Mouse (Mus musculus) heart, embryonic 14.5 days (tissue): ENCODE measurements around the gene Relch. TPM values are rescaled to one million over a fixed set of nuclear protein-coding genes. Genes with fewer than 3 reads are reported as not detected.

Source experiments
- ATAC-seq: fragments of 200-750 bp; cut with Nextera tagmentation; 2 replicates; pipeline ENCODE4 v1.8.0; 2017; ENCODE audit warnings: low read depth, moderate TSS enrichment; ENCODE audit not compliant: insufficient number of reproducible peaks, insufficient read depth, low FRiP score
- H3K27ac ChIP-seq, 2 experiments: fragments of 200-500 bp in 1 of 2; fragments of 300-500 bp in 1 of 2; sonication (generic) in 1 of 2; replicated peaks in 1 of 2; 2 replicates each; pipeline ENCODE4 v1.5.1; 2012 to 2014; ENCODE audit warnings: low read depth in 2 of 2, low read length in 2 of 2, control low read depth in 1 of 2, mild to moderate bottlenecking in 1 of 2, mixed read lengths in 1 of 2; ENCODE audit not compliant: control insufficient read depth in 1 of 2, insufficient read depth in 1 of 2
- H3K27me3 ChIP-seq: fragments of 300-500 bp; sonication (generic); 2 replicates; pipeline ENCODE4 v1.6.1; 2014; ENCODE audit warnings: mild to moderate bottlenecking, low read length, control low read depth; ENCODE audit not compliant: control insufficient read depth, insufficient read depth
- H3K36me3 ChIP-seq: fragments of 300-500 bp; sonication (generic); 2 replicates; pipeline ENCODE4 v1.6.1; 2014; ENCODE audit warnings: mild to moderate bottlenecking, control low read depth, low read length, mixed read lengths; ENCODE audit not compliant: control insufficient read depth, insufficient read depth
- H3K4me1 ChIP-seq, 2 experiments: fragments of 200-500 bp in 1 of 2; fragments of 300-500 bp in 1 of 2; sonication (generic) in 1 of 2; 2 replicates each; pipeline ENCODE4 v1.6.1; 2012 to 2014; ENCODE audit warnings: low read length in 2 of 2, control low read depth in 1 of 2, mixed read lengths in 1 of 2; ENCODE audit not compliant: control insufficient read depth in 2 of 2, insufficient read depth in 2 of 2
- H3K4me2 ChIP-seq: fragments of 300-500 bp; sonication (generic); 2 replicates; pipeline ENCODE4 v1.6.1; 2014; ENCODE audit warnings: mild to moderate bottlenecking, low read length
- H3K4me3 ChIP-seq, 2 experiments: fragments of 200-500 bp in 1 of 2; fragments of 300-500 bp in 1 of 2; sonication (generic) in 1 of 2; 2 replicates each; pipeline ENCODE4 v1.5.1; 2012 to 2014; ENCODE audit warnings: low read length in 2 of 2, mild to moderate bottlenecking in 2 of 2, control low read depth in 1 of 2, low read depth in 1 of 2, moderate library complexity in 1 of 2; ENCODE audit not compliant: control insufficient read depth in 1 of 2, insufficient read depth in 1 of 2
- H3K9ac ChIP-seq: fragments of 300-500 bp; sonication (generic); 2 replicates; pipeline ENCODE4 v1.6.1; 2014; ENCODE audit warnings: mild to moderate bottlenecking, low read length
- H3K9me3 ChIP-seq: fragments of 300-500 bp; sonication (generic); 2 replicates; pipeline ENCODE4 v1.6.1; 2016; ENCODE audit warnings: low read length, control low read depth; ENCODE audit not compliant: control insufficient read depth
- WGBS: fragments of 180-500 bp; shearing (Covaris S2); extraction: QIAGEN DNeasy Blood & Tissue Kit; methylation state at CpG from one replicate; pipeline ENCODE4 v1.1.7; 2014; 5-methylcytosine and 5-hydroxymethylcytosine counted together
- polyA plus RNA-seq: library from polyadenylated mRNA; unstranded; fragments of >200 nt; fragmentation: Nextera tagmentation; extraction: Ambion mirVana; gene quantifications from 2 replicates; pipeline ENCODE4 v1.2.1, GENCODE M21; 2014

The Relch gene
- polyA plus RNA-seq, 1 experiment from 2014 or later, result 20.8 TPM

DNA sequence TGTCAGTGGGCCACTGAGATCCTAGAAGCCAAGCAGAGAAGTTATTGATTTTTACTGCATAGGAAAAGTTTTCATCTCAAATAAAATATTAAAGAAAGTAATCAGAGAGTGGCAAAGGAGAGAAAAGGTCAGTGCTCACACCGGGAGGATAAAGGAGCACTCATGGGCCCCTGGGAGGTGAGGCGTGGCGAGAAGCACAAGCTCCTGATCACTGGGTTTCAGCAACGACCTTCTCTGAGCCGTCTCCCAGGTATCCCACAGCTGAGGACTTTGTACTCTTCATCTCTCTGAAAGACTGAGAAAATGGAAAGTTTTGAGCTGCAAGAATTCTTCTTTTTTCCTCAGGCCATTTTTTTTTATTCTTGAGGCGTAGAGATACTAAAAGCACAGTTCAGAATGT lies 131.0 kb downstream of the Relch start:
- Histone ChIP-seq H3K9ac (no peak overlapping the region), H3K9me3 (no peaks in the 10 kb centered on the region), H3K27me3 (no peaks in the 10 kb centered on the region), H3K27ac (no peak overlapping the region), H3K4me2 (no peak overlapping the region), H3K36me3 (no peaks in the 10 kb centered on the region), H3K4me3 (no peak overlapping the region), H3K4me1 (no peaks in the 10 kb centered on the region)
- WGBS, result 85% methylated on average over 6 of the region's 6 CpGs
- ATAC-seq, result no peak

DNA sequence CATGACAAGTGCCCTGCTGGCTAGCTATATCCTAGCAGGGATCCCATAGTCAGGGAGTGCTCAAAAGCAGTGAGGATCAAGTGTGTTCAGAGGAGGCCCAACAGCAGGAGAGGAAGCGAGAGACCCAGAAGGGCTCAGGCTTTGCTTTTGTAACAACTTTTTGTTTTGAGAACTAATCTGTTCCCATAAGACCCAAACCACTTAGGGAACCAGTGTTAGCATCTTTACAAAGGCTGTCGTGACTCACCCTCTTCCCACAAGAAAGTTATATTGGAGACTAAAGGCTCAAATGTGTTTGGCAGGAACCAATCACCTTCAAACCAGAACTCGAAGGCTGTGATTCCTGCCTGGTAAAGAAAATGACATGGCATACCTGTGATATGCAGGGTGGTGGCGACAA lies 132.0 kb downstream of the Relch start:
- Histone ChIP-seq H3K9ac (no peak overlapping the region), H3K27ac (no peak overlapping the region), H3K36me3 (no peaks in the 10 kb centered on the region), H3K4me2 (no peak overlapping the region), H3K4me3 (no peak overlapping the region), H3K9me3 (no peaks in the 10 kb centered on the region), H3K27me3 (no peaks in the 10 kb centered on the region), H3K4me1 (no peaks in the 10 kb centered on the region)
- ATAC-seq, result no peak
- WGBS, result 81% methylated on average over 4 of the region's 4 CpGs

DNA sequence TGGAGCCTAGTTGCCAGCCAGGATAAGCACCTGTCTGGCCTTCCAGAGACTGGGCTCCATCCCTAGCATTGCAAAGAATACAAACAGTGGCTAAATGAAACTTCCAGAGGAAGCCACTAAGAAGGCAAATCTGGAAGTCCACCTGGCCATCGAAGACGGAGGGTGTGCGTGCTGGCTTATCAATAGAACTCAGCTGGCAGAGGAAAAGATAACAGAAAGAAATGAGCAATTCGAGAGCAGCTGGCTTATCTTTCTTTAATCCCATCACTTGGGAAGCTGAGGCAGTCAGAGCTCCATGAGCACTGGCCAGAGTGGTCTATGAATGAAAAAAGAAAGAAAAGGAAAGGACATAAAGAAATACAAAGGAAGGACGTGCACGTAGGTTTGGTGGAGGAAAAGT lies 136.9 kb downstream of the Relch start:
- ATAC-seq, result no peak
- peaks cover 3 to 4% of the 10 kb centered on the region in 2 experiments; a peak in 2 of 4 replicates for H3K4me1 ChIP-seq
- H3K27ac ChIP-seq, result no peak overlapping the region
- H3K36me3 ChIP-seq, result no peaks in the 10 kb centered on the region
- 70% methylated on average over 6 of the region's 6 CpGs for WGBS
- H3K27me3 ChIP-seq, result no peaks in the 10 kb centered on the region
- no peaks in the 10 kb centered on the region for H3K9me3 ChIP-seq
- no peak overlapping the region for H3K4me2 ChIP-seq
- no peak overlapping the region for H3K4me3 ChIP-seq
- H3K9ac ChIP-seq, result no peak overlapping the region

DNA sequence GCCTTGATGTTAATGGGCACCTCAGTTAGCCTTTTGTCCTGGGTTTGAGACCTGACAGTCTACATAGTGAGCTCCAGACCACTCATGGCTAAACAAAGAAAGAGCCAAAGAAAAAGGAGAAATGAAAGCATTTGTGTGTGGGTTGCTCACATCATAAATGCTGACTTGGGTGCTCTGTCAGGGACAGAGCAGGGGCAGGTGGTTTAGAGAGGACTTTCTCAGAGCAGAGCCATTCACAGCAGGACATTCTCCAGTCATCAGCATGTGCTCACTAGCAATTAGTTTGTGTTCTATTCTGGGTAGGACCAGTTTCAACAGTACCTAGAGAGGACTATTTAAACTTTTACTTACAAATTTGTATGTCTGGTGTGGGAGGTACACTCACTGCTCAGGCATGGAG lies 137.6 kb downstream of the Relch start:
- H3K27me3 ChIP-seq, result no peaks in the 10 kb centered on the region
- no peak overlapping the region for H3K27ac ChIP-seq
- ATAC-seq, result no peak
- H3K36me3 ChIP-seq, result no peaks in the 10 kb centered on the region
- H3K9me3 ChIP-seq, result no peaks in the 10 kb centered on the region
- H3K4me1 ChIP-seq, result peaks cover 3 to 4% of the 10 kb centered on the region in 2 experiments; a peak in 2 of 4 replicates
- H3K4me3 ChIP-seq, result no peak overlapping the region
- H3K9ac ChIP-seq, result no peak overlapping the region
- no peak overlapping the region for H3K4me2 ChIP-seq

DNA sequence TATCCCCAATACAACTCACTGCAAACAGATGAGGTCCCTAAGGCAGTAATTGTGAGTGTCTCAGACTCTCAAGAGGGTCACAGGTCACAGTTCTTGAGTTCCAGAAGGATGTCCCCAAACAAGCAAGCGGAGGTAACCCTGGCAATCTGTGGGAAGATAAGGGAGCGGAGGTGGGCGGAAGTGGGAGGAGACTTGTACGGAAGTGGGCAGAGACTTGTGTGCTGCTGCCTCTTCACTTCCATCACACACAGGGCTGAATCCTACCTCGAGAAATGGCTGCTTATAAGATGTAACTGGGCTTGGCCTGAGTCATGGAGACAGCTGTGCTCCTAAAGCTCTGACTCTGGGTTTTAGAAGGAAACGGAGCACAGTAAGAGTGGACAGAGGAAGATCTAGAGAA lies 139.3 kb downstream of the Relch start:
- Histone ChIP-seq H3K4me2 (peak overlapping the region; percentile 3; the same call in 1 of the 2 replicates), H3K9me3 (no peaks in the 10 kb centered on the region), H3K9ac (no peak overlapping the region), H3K36me3 (no peaks in the 10 kb centered on the region), H3K27me3 (no peaks in the 10 kb centered on the region), H3K27ac (no peak overlapping the region), H3K4me1 (peaks cover 3 to 4% of the 10 kb centered on the region in 2 experiments; a peak in 2 of 4 replicates), H3K4me3 (no peak overlapping the region)
- 35% methylated on average over 6 of the region's 6 CpGs for WGBS
- ATAC-seq, result no peak

DNA sequence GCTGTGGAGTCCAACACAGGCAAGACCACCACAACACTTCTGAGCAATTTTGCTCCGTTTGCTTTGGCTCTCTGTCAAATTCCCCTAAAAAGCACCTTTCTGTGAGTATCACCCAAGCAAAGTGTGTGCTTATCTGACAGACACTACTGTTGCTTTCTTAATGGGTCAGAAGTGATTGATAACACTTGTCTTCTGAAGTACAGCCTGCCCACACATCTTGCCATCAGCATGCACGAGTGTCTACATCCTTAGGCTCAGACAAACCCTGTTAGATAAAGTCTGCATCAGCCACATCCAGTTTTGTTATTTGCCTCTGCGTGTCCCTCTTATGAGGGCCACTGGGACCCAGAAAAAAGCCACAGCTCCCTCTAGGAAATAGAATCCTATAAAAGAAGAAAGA lies 140.6 kb downstream of the Relch start:
- Histone ChIP-seq H3K4me2 (no peak overlapping the region), H3K4me3 (no peak overlapping the region), H3K4me1 (peaks cover 3 to 4% of the 10 kb centered on the region in 2 experiments; a peak in 2 of 4 replicates), H3K27me3 (no peaks in the 10 kb centered on the region), H3K9me3 (no peaks in the 10 kb centered on the region), H3K9ac (no peak overlapping the region), H3K27ac (no peak overlapping the region), H3K36me3 (no peaks in the 10 kb centered on the region)
- ATAC-seq, result no peak
- 35% methylated on average over 3 of the region's 3 CpGs for WGBS

Other genes starting within 250 kb of the Relch start
- gene Pign, start 184 bp upstream of the Relch start, polyA plus RNA-seq, result 15.4 and 15.6 TPM in 2 replicates
- 0.34 and 0.77 TPM in 2 replicates for gene Tnfrsf11a, start 116.9 kb downstream of the Relch start, polyA plus RNA-seq